Mouse (Mus musculus) midbrain, embryonic 14.5 days (tissue): ENCODE results near the gene Eral1. TPM values are rescaled to one million over a fixed set of nuclear protein-coding genes. Genes with fewer than 3 reads are reported as not detected.
A peak's percentile ranks its signal among the peaks of the same experiment; 100 is the strongest.

Experiments used
- ATAC-seq: fragments of 200-750 bp; cut with Nextera tagmentation; 2 replicates; pipeline ENCODE4 v1.8.0; 2017; ENCODE audit warnings: moderate number of reproducible peaks, moderate library complexity; ENCODE audit not compliant: low FRiP score, low TSS enrichment
- DNase-seq: peaks from one replicate; pipeline ENCODE4 v3.0.0-alpha.2; 2015
- H3K27ac ChIP-seq: fragments of 300-500 bp; sonication (generic); replicated peaks from 2 replicates; pipeline ENCODE4 v1.5.1; 2014; ENCODE audit warnings: mild to moderate bottlenecking, low read depth, low read length, moderate library complexity
- H3K27me3 ChIP-seq: fragments of 300-500 bp; sonication (generic); 2 replicates; pipeline ENCODE4 v1.6.1; 2014; ENCODE audit warnings: low read length, control low read depth, mixed read lengths; ENCODE audit not compliant: control insufficient read depth, insufficient read depth
- H3K36me3 ChIP-seq: fragments of 300-500 bp; sonication (generic); 2 replicates; pipeline ENCODE4 v1.6.1; 2014; ENCODE audit warnings: low read length, control low read depth; ENCODE audit not compliant: control insufficient read depth, insufficient read depth
- H3K4me1 ChIP-seq: fragments of 300-500 bp; sonication (generic); 2 replicates; pipeline ENCODE4 v1.6.1; 2014; ENCODE audit warnings: mild to moderate bottlenecking, antibody characterized with exemption, low read length, control low read depth; ENCODE audit not compliant: control insufficient read depth, insufficient read depth
- H3K4me2 ChIP-seq: fragments of 300-500 bp; sonication (generic); 2 replicates; pipeline ENCODE4 v1.6.1; 2014; ENCODE audit warnings: mild to moderate bottlenecking, low read length, moderate library complexity
- H3K4me3 ChIP-seq: fragments of 300-500 bp; sonication (generic); replicated peaks from 2 replicates; pipeline ENCODE4 v1.5.1; 2014; ENCODE audit warnings: low read depth, low read length
- H3K9ac ChIP-seq: fragments of 300-500 bp; sonication (generic); replicated peaks from 2 replicates; pipeline ENCODE4 v1.6.1; 2014; ENCODE audit warnings: mild to moderate bottlenecking, low read length, moderate library complexity
- H3K9me3 ChIP-seq: fragments of 300-500 bp; sonication (generic); 2 replicates; pipeline ENCODE4 v1.6.1; 2016; ENCODE audit warnings: low read length, control low read depth, mixed read lengths; ENCODE audit not compliant: control insufficient read depth
- WGBS: fragments of 180-500 bp; shearing (Covaris S2); extraction: QIAGEN DNeasy Blood & Tissue Kit; methylation state at CpG from one replicate; pipeline ENCODE4 v1.1.7; 2014; 5-methylcytosine and 5-hydroxymethylcytosine counted together
- polyA plus RNA-seq: library from polyadenylated mRNA; unstranded; fragments of >200 nt; fragmentation: Nextera tagmentation; extraction: Ambion mirVana; gene quantifications from 2 replicates; pipeline ENCODE4 v1.2.1, GENCODE M21; 2014

Gene Eral1
- polyA plus RNA-seq, 1 experiment from 2014 or later: 35.8 TPM

DNA sequence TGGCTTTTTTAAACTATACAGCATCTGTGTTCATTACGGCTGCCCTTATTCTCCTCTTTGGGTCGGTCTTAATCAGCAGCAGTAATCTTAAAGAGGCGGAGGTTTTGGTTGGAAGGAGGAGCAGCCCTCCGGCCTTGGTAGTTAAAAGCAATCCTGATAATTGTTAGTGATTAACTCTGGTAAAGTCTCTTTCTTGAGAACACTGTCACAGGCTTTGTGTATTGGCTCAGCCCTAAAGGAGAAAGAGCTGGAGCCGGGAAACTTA lies 35.9 kb upstream of the Eral1 start:
- peak overlapping the region; percentile 69 for H3K9ac ChIP-seq
- H3K27me3 ChIP-seq: no peaks in the 10 kb centered on the region
- peak overlapping the region; percentile 94 for H3K27ac ChIP-seq
- no peak for DNase-seq
- H3K9me3 ChIP-seq: no peaks in the 10 kb centered on the region
- peak overlapping the region; percentile 66 for H3K4me2 ChIP-seq
- 3% methylated on average over 5 of the region's 5 CpGs for WGBS
- H3K4me1 ChIP-seq: peaks cover 33% of the 10 kb centered on the region
- no peak for ATAC-seq
- H3K4me3 ChIP-seq: peak overlapping the region; percentile 78
- H3K36me3 ChIP-seq: no peaks in the 10 kb centered on the region

DNA sequence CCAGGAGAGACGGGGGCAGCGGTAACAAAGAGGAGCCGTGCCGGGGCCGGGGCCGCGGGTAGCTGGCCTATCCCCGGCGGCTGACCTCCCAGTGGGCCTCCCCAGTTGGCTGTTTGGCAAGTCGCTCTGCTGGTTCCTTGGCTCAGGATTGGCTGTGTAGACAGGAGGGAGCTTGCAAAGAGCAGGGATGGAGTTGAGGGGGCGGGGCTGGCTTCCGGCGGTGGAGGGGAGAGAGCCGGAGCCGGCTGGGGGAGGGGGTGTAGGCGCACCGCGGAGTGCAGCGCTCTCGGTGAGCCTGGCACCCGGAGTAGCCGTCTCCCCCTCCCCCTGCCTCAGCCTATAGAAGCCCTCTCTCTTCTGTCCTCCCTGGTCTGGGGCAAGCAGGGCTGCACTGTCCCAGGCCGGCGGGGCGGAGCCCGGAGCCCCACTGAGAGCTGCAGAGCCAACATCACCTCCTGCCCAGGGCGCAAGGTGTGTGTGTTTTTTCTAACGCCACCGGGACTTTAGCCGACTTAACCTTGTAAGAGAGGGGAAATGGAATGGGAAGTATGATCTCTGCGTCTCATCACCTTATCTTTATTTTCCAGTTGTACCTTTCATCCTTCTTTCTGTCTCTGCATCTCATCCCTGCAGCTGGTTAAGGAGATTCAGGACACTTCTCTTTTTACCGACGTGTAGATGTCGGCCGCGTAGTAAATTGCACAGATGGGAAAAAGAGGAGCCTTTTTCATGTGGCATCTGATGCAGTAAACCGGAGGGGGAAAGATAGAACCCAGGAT lies 35.4 kb upstream of the Eral1 start:
- peak overlapping the region; percentile 69 for H3K9ac ChIP-seq
- WGBS: under 1% methylated on average over 37 of the region's 37 CpGs

GRCm38 (mm10) chr11:78114676-78115366 lies 34.6 kb upstream of the Eral1 start:
- no peaks in the 10 kb centered on the region for H3K9me3 ChIP-seq
- ATAC-seq (no peak), DNase-seq (peak; percentile 29)
- H3K4me2 ChIP-seq: peak overlapping the region; percentile 66
- peaks cover 30% of the 10 kb centered on the region for H3K4me1 ChIP-seq
- H3K4me3 ChIP-seq: peak overlapping the region; percentile 78
- WGBS: 9% methylated on average over 19 of the region's 19 CpGs
- no peaks in the 10 kb centered on the region for H3K36me3 ChIP-seq
- peak overlapping the region; percentile 94 for H3K27ac ChIP-seq
- no peaks in the 10 kb centered on the region for H3K27me3 ChIP-seq
- H3K9ac ChIP-seq: peak overlapping the region; percentile 69

More for the DNA sequence above, 35.4 kb upstream of the Eral1 start:
- Histone ChIP-seq H3K36me3 (no peaks in the 10 kb centered on the region), H3K4me1 (peaks cover 33% of the 10 kb centered on the region), H3K9me3 (no peaks in the 10 kb centered on the region), H3K4me3 (peak overlapping the region; percentile 78), H3K4me2 (peak overlapping the region; percentile 66), H3K27me3 (no peaks in the 10 kb centered on the region), H3K27ac (peak overlapping the region; percentile 94)
- DNase-seq (peak; percentile 98), ATAC-seq (peak; percentile 99)

DNA sequence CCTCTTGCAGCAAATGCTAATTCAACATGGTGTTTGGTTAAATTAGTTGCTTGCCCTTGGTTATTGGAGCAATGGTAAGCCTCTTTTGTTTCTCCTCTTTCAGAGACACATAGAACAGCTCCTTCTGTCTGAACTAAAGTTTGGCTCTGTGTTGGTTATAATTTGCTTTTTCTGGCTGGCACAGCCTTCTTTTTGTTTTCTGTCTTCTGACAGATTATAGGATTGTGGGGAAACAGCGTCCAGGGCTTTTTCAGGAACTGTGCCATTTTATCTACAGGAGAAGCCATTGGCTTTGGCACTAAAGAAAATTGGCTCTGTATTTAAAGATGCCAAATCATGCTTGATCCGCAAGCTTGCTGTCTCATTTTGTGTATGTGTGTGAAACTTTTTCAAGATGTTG lies 33.4 kb upstream of the Eral1 start:
- Histone ChIP-seq H3K4me1 (peaks cover 27% of the 10 kb centered on the region), H3K27ac (no peak overlapping the region), H3K27me3 (no peaks in the 10 kb centered on the region), H3K9ac (no peak overlapping the region), H3K4me3 (no peak overlapping the region), H3K9me3 (no peaks in the 10 kb centered on the region), H3K36me3 (no peaks in the 10 kb centered on the region), H3K4me2 (peak overlapping the region; percentile 66)
- WGBS: 56% methylated on average over 2 of the region's 2 CpGs
- no peak for ATAC-seq
- DNase-seq: no peak

GRCm38 (mm10) chr11:78104501-78104900 lies 24.3 kb upstream of the Eral1 start:
- Histone ChIP-seq H3K4me1 (no peaks in the 10 kb centered on the region), H3K4me3 (no peak overlapping the region), H3K9me3 (no peaks in the 10 kb centered on the region), H3K36me3 (peaks cover 6% of the 10 kb centered on the region; the same call in 1 of the 2 replicates), H3K4me2 (no peak overlapping the region), H3K27me3 (no peaks in the 10 kb centered on the region), H3K9ac (no peak overlapping the region), H3K27ac (no peak overlapping the region)
- ATAC-seq (no peak), DNase-seq (no peak)
- 99% methylated on average over 5 of the region's 5 CpGs for WGBS

DNA sequence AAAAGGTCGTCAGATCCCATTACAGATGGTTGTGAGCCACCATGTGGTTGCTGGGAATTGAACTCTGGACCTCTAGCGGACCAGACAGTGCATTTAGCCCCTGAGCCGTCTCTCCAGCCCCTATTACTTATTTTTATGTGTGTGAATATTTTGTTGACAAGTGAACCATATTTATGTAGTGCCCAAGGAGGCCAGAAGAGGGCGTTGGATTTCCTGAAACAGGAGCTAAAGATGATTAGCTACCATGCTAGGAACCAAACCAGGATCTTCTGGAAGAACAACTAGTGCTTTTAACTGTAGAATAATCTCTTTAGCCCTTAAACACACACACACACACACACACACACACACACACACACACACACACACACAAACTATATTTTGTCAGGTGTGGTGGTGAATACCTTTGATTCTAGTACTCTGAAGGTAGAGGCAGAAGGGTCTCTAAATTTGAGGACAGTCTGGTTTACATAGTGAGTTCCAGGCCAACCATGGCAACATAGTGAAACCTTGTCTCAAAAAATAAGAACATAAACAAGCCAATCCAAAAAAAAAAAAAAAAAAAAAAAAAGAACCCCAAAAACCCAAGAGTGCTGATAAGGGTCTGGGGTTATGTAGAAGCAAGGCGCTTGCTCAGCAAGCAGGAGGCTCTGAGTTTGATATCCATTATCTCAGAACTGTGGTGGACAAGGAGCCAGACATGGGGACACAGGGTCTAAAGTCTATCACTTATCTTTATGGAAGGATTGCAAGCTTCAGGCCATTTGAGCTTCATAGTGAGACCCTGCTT lies 23.0 kb upstream of the Eral1 start:
- Histone ChIP-seq H3K9me3 (no peaks in the 10 kb centered on the region), H3K36me3 (peaks cover 6% of the 10 kb centered on the region; the same call in 1 of the 2 replicates), H3K4me1 (no peaks in the 10 kb centered on the region), H3K4me3 (no peak overlapping the region), H3K27ac (no peak overlapping the region), H3K4me2 (no peak overlapping the region), H3K9ac (no peak overlapping the region), H3K27me3 (no peaks in the 10 kb centered on the region)
- DNase-seq: no peak
- 72% methylated on average over 5 of the region's 5 CpGs for WGBS
- no peak for ATAC-seq

- Histone ChIP-seq H3K36me3 (0 out of 2 replicates have a peak, but pooled peaks cover 3% of the 10 kb centered on the region), H3K4me2 (no peak overlapping the region), H3K9me3 (no peaks in the 10 kb centered on the region), H3K9ac (no peak overlapping the region), H3K4me3 (no peak overlapping the region), H3K27me3 (no peaks in the 10 kb centered on the region), H3K4me1 (0 out of 2 replicates have a peak, but pooled peaks cover 5% of the 10 kb centered on the region), H3K27ac (no peak overlapping the region)
- DNase-seq (no peak), ATAC-seq (no peak)
- WGBS: 90% methylated on average over 5 of the region's 5 CpGs
Observed at GRCm38 (mm10) chr11:78102142-78102541, 22.0 kb upstream of the Eral1 start.

- 94% methylated on average over 11 of the region's 11 CpGs for WGBS
- Histone ChIP-seq H3K36me3 (0 out of 2 replicates have a peak, but pooled peaks cover 3% of the 10 kb centered on the region), H3K9ac (no peak overlapping the region), H3K27me3 (no peaks in the 10 kb centered on the region), H3K4me2 (no peak overlapping the region), H3K27ac (no peak overlapping the region), H3K4me1 (peaks cover 16% of the 10 kb centered on the region), H3K4me3 (no peak overlapping the region), H3K9me3 (no peaks in the 10 kb centered on the region)
- DNase-seq (no peak), ATAC-seq (no peak)
Observed at GRCm38 (mm10) chr11:78100746-78101145, 20.6 kb upstream of the Eral1 start.
